Mouse (Mus musculus): ENCODE data around the gene Letmd1. TPM values are rescaled to one million over a fixed set of nuclear protein-coding genes. Genes with fewer than 3 reads are reported as not detected.

The Letmd1 gene
- polyA plus RNA-seq, 1 experiment from 2014 or later = 43.6 TPM

- Histone ChIP-seq H3K27me3 (peaks cover 13% of the 10 kb centered on the region), H3K27ac (no peak overlapping the region), H3K9me3 (replicated peaks) (no peaks in the 10 kb centered on the region), H3K36me3 (no peaks in the 10 kb centered on the region), H3K9ac (no peak overlapping the region), H3K4me3 (no peak overlapping the region), H3K4me2 (replicated peaks) (no peak overlapping the region), H3K4me1 (no peaks in the 10 kb centered on the region)
- no peak for ATAC-seq (ENCODE audit: low FRiP score)
- WGBS = 72% methylated on average over 11 of the region's 11 CpGs
These were observed 38.8 kb upstream of the Letmd1 start for GRCm38 (mm10) chr15:100429959-100430565.

- Histone ChIP-seq H3K36me3 (no peaks in the 10 kb centered on the region), H3K27ac (no peak overlapping the region), H3K4me3 (no peak overlapping the region), H3K27me3 (no peaks in the 10 kb centered on the region), H3K4me2 (replicated peaks) (no peak overlapping the region), H3K9me3 (replicated peaks) (no peaks in the 10 kb centered on the region), H3K4me1 (no peaks in the 10 kb centered on the region), H3K9ac (no peak overlapping the region)
- WGBS = 72% methylated on average over 4 of the region's 4 CpGs
- no peak for ATAC-seq (ENCODE audit: low FRiP score)
These were observed 35.6 kb upstream of the Letmd1 start for GRCm38 (mm10) chr15:100433234-100433633.

GRCm38 (mm10) chr15:100436112-100436511, 32.7 kb upstream of the Letmd1 start:
- ATAC-seq (ENCODE audit: low FRiP score) = no peak
- no peak overlapping the region for H3K9ac ChIP-seq
- H3K27ac ChIP-seq = no peak overlapping the region
- H3K4me3 ChIP-seq = no peak overlapping the region
- H3K36me3 ChIP-seq = no peaks in the 10 kb centered on the region
- H3K4me1 ChIP-seq = no peaks in the 10 kb centered on the region
- no peaks in the 10 kb centered on the region for H3K9me3 ChIP-seq (replicated peaks)
- H3K27me3 ChIP-seq = no peaks in the 10 kb centered on the region
- 87% methylated on average over 4 of the region's 4 CpGs for WGBS
- no peak overlapping the region for H3K4me2 ChIP-seq (replicated peaks)

- H3K27me3 ChIP-seq = no peaks in the 10 kb centered on the region
These were observed 32.3 kb upstream of the Letmd1 start for GRCm38 (mm10) chr15:100436518-100436917.

GRCm38 (mm10) chr15:100443126-100443922, 25.5 kb upstream of the Letmd1 start:
- WGBS = 9% methylated on average over 21 of the region's 31 CpGs
- H3K9me3 ChIP-seq (replicated peaks) = no peaks in the 10 kb centered on the region
- H3K9ac ChIP-seq = peak overlapping the region; percentile 61
- H3K4me2 ChIP-seq (replicated peaks) = peak overlapping the region; percentile 61
- peaks cover 6% of the 10 kb centered on the region for H3K4me1 ChIP-seq
- no peaks in the 10 kb centered on the region for H3K36me3 ChIP-seq
- peak overlapping the region; percentile 80 for H3K27ac ChIP-seq
- peak overlapping the region; percentile 49 for H3K4me3 ChIP-seq
- peak; percentile 96 for ATAC-seq (ENCODE audit: low FRiP score)
- H3K27me3 ChIP-seq = no peaks in the 10 kb centered on the region

More at GRCm38 (mm10) chr15:100436518-100436917, 32.3 kb upstream of the Letmd1 start:
- H3K36me3 ChIP-seq = no peaks in the 10 kb centered on the region
- no peaks in the 10 kb centered on the region for H3K9me3 ChIP-seq (replicated peaks)
- no peak overlapping the region for H3K9ac ChIP-seq
- no peak for ATAC-seq (ENCODE audit: low FRiP score)
- H3K4me3 ChIP-seq = no peak overlapping the region
- no peaks in the 10 kb centered on the region for H3K4me1 ChIP-seq
- 67% methylated on average over 10 of the region's 10 CpGs for WGBS
- H3K27ac ChIP-seq = no peak overlapping the region
- no peak overlapping the region for H3K4me2 ChIP-seq (replicated peaks)

- Histone ChIP-seq H3K36me3 (no peaks in the 10 kb centered on the region), H3K27ac (no peak overlapping the region), H3K4me3 (no peak overlapping the region), H3K4me1 (peaks cover 6% of the 10 kb centered on the region), H3K9me3 (replicated peaks) (no peaks in the 10 kb centered on the region), H3K9ac (no peak overlapping the region), H3K27me3 (no peaks in the 10 kb centered on the region), H3K4me2 (replicated peaks) (no peak overlapping the region)
- 88% methylated on average over 2 of the region's 2 CpGs for whole genome bisulfite sequencing
- ATAC-seq (ENCODE audit: low FRiP score) = no peak
These were observed 21.9 kb upstream of the Letmd1 start for GRCm38 (mm10) chr15:100446887-100447286.

- no peak overlapping the region for H3K4me2 ChIP-seq (replicated peaks)
- H3K9ac ChIP-seq = no peak overlapping the region
- H3K9me3 ChIP-seq (replicated peaks) = no peaks in the 10 kb centered on the region
- peaks cover 3% of the 10 kb centered on the region; the same call in 1 of the 2 replicates for H3K4me1 ChIP-seq
- H3K27ac ChIP-seq = no peak overlapping the region
- no peaks in the 10 kb centered on the region for H3K36me3 ChIP-seq
- H3K27me3 ChIP-seq = no peaks in the 10 kb centered on the region
- no peak for ATAC-seq (ENCODE audit: low FRiP score)
- WGBS = 70% methylated on average over 4 of the region's 4 CpGs
- no peak overlapping the region for H3K4me3 ChIP-seq
These were observed 20.3 kb upstream of the Letmd1 start for GRCm38 (mm10) chr15:100448572-100448971.

GRCm38 (mm10) chr15:100449495-100449894, 19.3 kb upstream of the Letmd1 start:
- Histone ChIP-seq H3K4me3 (no peak overlapping the region), H3K36me3 (no peaks in the 10 kb centered on the region), H3K27me3 (no peaks in the 10 kb centered on the region), H3K4me1 (no peaks in the 10 kb centered on the region), H3K27ac (no peak overlapping the region), H3K9me3 (replicated peaks) (no peaks in the 10 kb centered on the region), H3K4me2 (replicated peaks) (no peak overlapping the region), H3K9ac (no peak overlapping the region)
- ATAC-seq (ENCODE audit: low FRiP score) = no peak
- WGBS = 90% methylated on average over 3 of the region's 3 CpGs

- H3K36me3 ChIP-seq = no peaks in the 10 kb centered on the region
- H3K27ac ChIP-seq = no peak overlapping the region
- no peak overlapping the region for H3K4me2 ChIP-seq (replicated peaks)
- H3K4me3 ChIP-seq = no peak overlapping the region
- no peaks in the 10 kb centered on the region for H3K4me1 ChIP-seq
- no peaks in the 10 kb centered on the region for H3K27me3 ChIP-seq
- H3K9me3 ChIP-seq (replicated peaks) = no peaks in the 10 kb centered on the region
- 70% methylated on average over 16 of the region's 16 CpGs for WGBS
- ATAC-seq (ENCODE audit: low FRiP score) = no peak
- H3K9ac ChIP-seq = no peak overlapping the region
These were observed 17.6 kb upstream of the Letmd1 start for GRCm38 (mm10) chr15:100451245-100451644.

GRCm38 (mm10) chr15:100452486-100452885, 16.3 kb upstream of the Letmd1 start:
- Histone ChIP-seq H3K9ac (no peak overlapping the region), H3K27me3 (no peaks in the 10 kb centered on the region), H3K4me3 (no peak overlapping the region), H3K27ac (no peak overlapping the region), H3K9me3 (replicated peaks) (no peaks in the 10 kb centered on the region), H3K4me1 (peaks cover 2% of the 10 kb centered on the region; the same call in 1 of the 2 replicates), H3K36me3 (no peaks in the 10 kb centered on the region), H3K4me2 (replicated peaks) (no peak overlapping the region)
- WGBS = 82% methylated on average over 11 of the region's 11 CpGs
- no peak for ATAC-seq (ENCODE audit: low FRiP score)

- no peak overlapping the region for H3K4me3 ChIP-seq
- H3K9ac ChIP-seq = no peak overlapping the region
- no peaks in the 10 kb centered on the region for H3K36me3 ChIP-seq
- peaks cover 4% of the 10 kb centered on the region; the same call in 1 of the 2 replicates for H3K4me1 ChIP-seq
- H3K4me2 ChIP-seq (replicated peaks) = no peak overlapping the region
- 66% methylated on average over 7 of the region's 7 CpGs for WGBS
- H3K9me3 ChIP-seq (replicated peaks) = no peaks in the 10 kb centered on the region
- no peak for ATAC-seq (ENCODE audit: low FRiP score)
- no peak overlapping the region for H3K27ac ChIP-seq
- H3K27me3 ChIP-seq = peaks cover 14% of the 10 kb centered on the region; the same call in 1 of the 2 replicates
These were observed 12.3 kb upstream of the Letmd1 start for GRCm38 (mm10) chr15:100456356-100456991.

- Histone ChIP-seq H3K4me3 (no peak overlapping the region), H3K9ac (no peak overlapping the region), H3K4me2 (replicated peaks) (no peak overlapping the region), H3K4me1 (peaks cover 6% of the 10 kb centered on the region), H3K36me3 (no peaks in the 10 kb centered on the region), H3K27ac (no peak overlapping the region), H3K9me3 (replicated peaks) (no peaks in the 10 kb centered on the region), H3K27me3 (peaks cover 14% of the 10 kb centered on the region; the same call in 1 of the 2 replicates)
- ATAC-seq (ENCODE audit: low FRiP score) = no peak
- WGBS = 10% methylated on average over 17 of the region's 17 CpGs
These were observed 11.5 kb upstream of the Letmd1 start for GRCm38 (mm10) chr15:100457340-100457739.

All from hindbrain, embryonic 12.5 days (tissue).